Mouse (Mus musculus): ENCODE measurements around the gene Hoxc4. TPM values are rescaled to one million over a fixed set of nuclear protein-coding genes. Genes with fewer than 3 reads are reported as not detected.

Gene Hoxc4
- polyA plus RNA-seq, 1 experiment from 2014 or later: not detected

DNA sequence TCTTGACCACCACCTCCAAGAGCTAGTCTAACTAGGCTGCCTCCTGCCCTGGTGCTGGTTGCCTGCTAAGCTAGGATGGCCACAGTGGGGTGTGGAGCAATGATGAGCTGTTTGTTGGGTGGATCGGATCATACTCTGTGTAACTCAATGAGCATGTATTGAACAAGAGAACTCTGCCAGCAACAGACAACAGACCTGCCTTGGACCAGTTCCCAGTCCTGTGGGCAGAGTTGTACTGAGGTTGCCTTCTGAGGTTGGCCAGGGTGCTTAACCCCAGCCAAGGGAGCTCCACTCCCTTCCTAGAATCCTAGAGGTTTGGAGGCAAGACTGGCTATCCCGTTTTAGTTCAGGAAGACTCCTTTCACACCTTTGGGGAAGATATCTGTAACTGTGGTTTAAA lies 37.7 kb downstream of the Hoxc4 start:
- 0 out of 2 replicates have a peak, but pooled peaks cover 2% of the 10 kb centered on the region for H3K4me1 ChIP-seq (replicated peaks; ENCODE audit: control insufficient read depth, insufficient read depth, low read length)
- WGBS: 36% methylated on average over 2 of the region's 2 CpGs
- DNase-seq (ENCODE audit: low spot score) (no peak), ATAC-seq (replicated peaks; ENCODE audit: low FRiP score) (no peak)
- no peak overlapping the region for H3K27ac ChIP-seq (ENCODE audit: low read depth, low read length)
- H3K9me3 ChIP-seq (ENCODE audit: control insufficient read depth, low read length): no peaks in the 10 kb centered on the region
- no peak overlapping the region for H3K4me2 ChIP-seq (ENCODE audit: low read depth, low read length, severe bottlenecking)
- H3K36me3 ChIP-seq (ENCODE audit: control insufficient read depth, insufficient read depth, low read length): no peaks in the 10 kb centered on the region
- H3K4me3 ChIP-seq (ENCODE audit: low read depth, low read length): no peak overlapping the region
- H3K9ac ChIP-seq (ENCODE audit: low read length): no peak overlapping the region
- H3K27me3 ChIP-seq (ENCODE audit: control insufficient read depth, insufficient read depth, low read length): peaks cover 84% of the 10 kb centered on the region

DNA sequence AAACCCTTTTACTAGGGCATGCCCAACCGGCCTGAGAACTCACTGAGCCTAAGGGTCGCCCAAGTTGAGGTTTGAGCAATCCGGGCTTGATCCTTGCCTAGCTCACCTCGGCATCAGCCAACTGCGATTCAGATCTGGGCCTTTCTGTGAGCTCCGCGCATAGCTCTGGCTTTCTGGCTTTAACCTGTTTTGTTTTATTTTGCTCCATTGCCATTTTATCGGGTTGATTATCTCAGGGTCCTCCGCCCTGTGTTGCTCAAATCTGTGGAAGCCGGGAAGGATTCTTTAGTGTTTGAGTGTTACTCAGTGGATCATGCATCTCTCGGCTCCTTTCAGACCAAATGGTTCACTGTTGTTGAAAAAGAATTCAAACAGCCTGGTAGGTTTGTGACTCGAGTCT lies 40.0 kb downstream of the Hoxc4 start:
- H3K9ac ChIP-seq (ENCODE audit: low read length): no peak overlapping the region
- no peaks in the 10 kb centered on the region for H3K36me3 ChIP-seq (ENCODE audit: control insufficient read depth, insufficient read depth, low read length)
- H3K4me2 ChIP-seq (ENCODE audit: low read depth, low read length, severe bottlenecking): no peak overlapping the region
- ATAC-seq (replicated peaks; ENCODE audit: low FRiP score): no peak
- H3K9me3 ChIP-seq (ENCODE audit: control insufficient read depth, low read length): no peaks in the 10 kb centered on the region
- H3K27ac ChIP-seq (ENCODE audit: low read depth, low read length): no peak overlapping the region
- H3K4me3 ChIP-seq (ENCODE audit: low read depth, low read length): no peak overlapping the region
- 0 out of 2 replicates have a peak, but pooled peaks cover 2% of the 10 kb centered on the region for H3K4me1 ChIP-seq (replicated peaks; ENCODE audit: control insufficient read depth, insufficient read depth, low read length)
- 2% methylated on average over 12 of the region's 12 CpGs for WGBS
- peaks cover 90% of the 10 kb centered on the region for H3K27me3 ChIP-seq (ENCODE audit: control insufficient read depth, insufficient read depth, low read length)
- no peak for DNase-seq (ENCODE audit: low spot score)

DNA sequence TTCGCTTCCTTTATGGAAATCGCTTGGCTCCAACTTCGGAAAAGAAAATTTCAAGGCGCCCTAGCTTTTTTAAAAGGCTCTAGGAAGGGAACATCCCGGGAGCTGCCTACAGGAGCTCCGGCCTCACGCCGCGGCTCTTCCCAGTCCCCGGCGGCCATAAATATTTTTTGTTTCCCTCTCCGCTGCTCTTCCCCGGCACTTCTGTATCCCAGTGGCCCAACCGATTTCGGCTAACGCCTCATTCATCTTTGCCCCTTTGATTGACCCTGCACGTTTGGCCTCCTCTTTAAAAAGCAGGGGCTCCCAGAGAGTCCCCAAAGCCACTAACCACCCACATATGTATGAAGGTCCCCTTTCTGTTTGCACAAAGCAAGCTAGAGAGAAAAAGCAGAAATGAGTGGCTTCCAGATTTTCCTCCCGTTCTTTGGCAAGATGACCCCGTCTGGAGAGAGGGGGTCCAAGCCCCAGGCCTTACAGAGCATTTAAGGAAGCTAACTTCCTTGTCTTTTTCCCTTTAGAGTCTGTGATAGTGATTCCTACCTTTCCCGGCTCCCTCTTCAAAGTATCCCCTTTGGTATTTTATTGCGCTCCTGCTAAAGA lies 40.8 kb downstream of the Hoxc4 start:
- Histone ChIP-seq H3K27ac (ENCODE audit: low read depth, low read length) (no peak overlapping the region), H3K36me3 (ENCODE audit: control insufficient read depth, insufficient read depth, low read length) (no peaks in the 10 kb centered on the region), H3K9me3 (ENCODE audit: control insufficient read depth, low read length) (no peaks in the 10 kb centered on the region), H3K27me3 (ENCODE audit: control insufficient read depth, insufficient read depth, low read length) (peaks cover 92% of the 10 kb centered on the region), H3K4me1 (replicated peaks; ENCODE audit: control insufficient read depth, insufficient read depth, low read length) (0 out of 2 replicates have a peak, but pooled peaks cover 2% of the 10 kb centered on the region), H3K4me2 (ENCODE audit: low read depth, low read length, severe bottlenecking) (no peak overlapping the region), H3K4me3 (ENCODE audit: low read depth, low read length) (no peak overlapping the region), H3K9ac (ENCODE audit: low read length) (no peak overlapping the region)
- ATAC-seq (replicated peaks; ENCODE audit: low FRiP score) (no peak), DNase-seq (ENCODE audit: low spot score) (no peak)
- under 1% methylated on average over 21 of the region's 21 CpGs for WGBS

DNA sequence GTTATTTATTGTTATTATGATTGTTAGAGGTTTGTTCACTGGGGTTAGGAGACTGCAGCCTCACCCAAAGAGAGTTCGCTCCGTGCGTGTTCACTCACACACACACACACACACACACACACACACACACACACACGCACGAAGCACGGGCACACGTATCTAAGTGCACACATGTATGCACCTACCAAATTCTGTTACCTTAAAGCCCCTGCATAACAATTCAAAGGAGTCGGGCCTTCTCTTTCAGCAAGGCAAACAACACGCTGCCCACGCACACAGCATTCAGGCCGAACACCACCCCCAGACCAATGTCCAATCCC lies 41.2 kb downstream of the Hoxc4 start:
- Histone ChIP-seq H3K9ac (ENCODE audit: low read length) (no peak overlapping the region), H3K27ac (ENCODE audit: low read depth, low read length) (no peak overlapping the region), H3K27me3 (ENCODE audit: control insufficient read depth, insufficient read depth, low read length) (peaks cover 90% of the 10 kb centered on the region), H3K4me3 (ENCODE audit: low read depth, low read length) (no peak overlapping the region), H3K9me3 (ENCODE audit: control insufficient read depth, low read length) (no peaks in the 10 kb centered on the region), H3K4me1 (replicated peaks; ENCODE audit: control insufficient read depth, insufficient read depth, low read length) (0 out of 2 replicates have a peak, but pooled peaks cover 2% of the 10 kb centered on the region), H3K36me3 (ENCODE audit: control insufficient read depth, insufficient read depth, low read length) (no peaks in the 10 kb centered on the region), H3K4me2 (ENCODE audit: low read depth, low read length, severe bottlenecking) (no peak overlapping the region)
- ATAC-seq (replicated peaks; ENCODE audit: low FRiP score) (no peak), DNase-seq (ENCODE audit: low spot score) (no peak)
- WGBS: 2% methylated on average over 11 of the region's 11 CpGs

GRCm38 (mm10) chr15:103060341-103061130 lies 41.8 kb downstream of the Hoxc4 start:
- Histone ChIP-seq H3K36me3 (ENCODE audit: control insufficient read depth, insufficient read depth, low read length) (no peaks in the 10 kb centered on the region), H3K4me1 (replicated peaks; ENCODE audit: control insufficient read depth, insufficient read depth, low read length) (0 out of 2 replicates have a peak, but pooled peaks cover 2% of the 10 kb centered on the region), H3K9me3 (ENCODE audit: control insufficient read depth, low read length) (no peaks in the 10 kb centered on the region), H3K27ac (ENCODE audit: low read depth, low read length) (no peak overlapping the region), H3K4me3 (ENCODE audit: low read depth, low read length) (no peak overlapping the region), H3K4me2 (ENCODE audit: low read depth, low read length, severe bottlenecking) (no peak overlapping the region), H3K9ac (ENCODE audit: low read length) (no peak overlapping the region), H3K27me3 (ENCODE audit: control insufficient read depth, insufficient read depth, low read length) (peaks cover 90% of the 10 kb centered on the region)
- 1% methylated on average over 36 of the region's 36 CpGs for WGBS
- DNase-seq (ENCODE audit: low spot score) (peak; percentile 68), ATAC-seq (replicated peaks; ENCODE audit: low FRiP score) (no peak; the same call in 1 of the 2 replicates)

GRCm38 (mm10) chr15:103061131-103061825 lies 42.5 kb downstream of the Hoxc4 start:
- H3K4me1 ChIP-seq (replicated peaks; ENCODE audit: control insufficient read depth, insufficient read depth, low read length): 0 out of 2 replicates have a peak, but pooled peaks cover 2% of the 10 kb centered on the region
- H3K27me3 ChIP-seq (ENCODE audit: control insufficient read depth, insufficient read depth, low read length): peaks cover 91% of the 10 kb centered on the region
- ATAC-seq (replicated peaks; ENCODE audit: low FRiP score) (no peak), DNase-seq (ENCODE audit: low spot score) (peak; percentile 56)
- H3K4me3 ChIP-seq (ENCODE audit: low read depth, low read length): no peak overlapping the region
- WGBS: under 1% methylated on average over 30 of the region's 30 CpGs
- H3K9ac ChIP-seq (ENCODE audit: low read length): no peak overlapping the region
- H3K36me3 ChIP-seq (ENCODE audit: control insufficient read depth, insufficient read depth, low read length): no peaks in the 10 kb centered on the region
- no peak overlapping the region for H3K4me2 ChIP-seq (ENCODE audit: low read depth, low read length, severe bottlenecking)
- H3K27ac ChIP-seq (ENCODE audit: low read depth, low read length): no peak overlapping the region
- no peaks in the 10 kb centered on the region for H3K9me3 ChIP-seq (ENCODE audit: control insufficient read depth, low read length)

DNA sequence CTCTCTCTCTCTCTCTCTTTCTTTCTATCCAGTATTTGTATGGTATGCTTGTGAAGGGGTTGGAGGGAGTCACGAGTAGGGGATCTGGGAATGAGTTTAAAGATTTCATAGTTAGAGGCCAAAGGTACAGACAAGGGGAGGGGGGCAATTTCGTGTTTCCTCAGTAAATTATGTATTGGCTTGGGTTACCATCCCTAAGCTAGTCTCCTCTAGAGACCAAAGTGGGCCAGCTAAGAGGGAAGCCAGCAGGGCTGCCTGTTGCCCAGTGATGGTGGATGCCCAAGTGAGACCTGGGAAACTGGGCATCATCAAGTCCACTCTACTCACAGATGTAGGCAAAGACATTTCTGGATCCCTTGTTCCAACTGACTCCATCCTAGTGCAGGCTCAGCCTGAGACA lies 43.3 kb downstream of the Hoxc4 start:
- no peak for DNase-seq (ENCODE audit: low spot score)
- no peak overlapping the region for H3K4me2 ChIP-seq (ENCODE audit: low read depth, low read length, severe bottlenecking)
- H3K9me3 ChIP-seq (ENCODE audit: control insufficient read depth, low read length): no peaks in the 10 kb centered on the region
- peaks cover 86% of the 10 kb centered on the region for H3K27me3 ChIP-seq (ENCODE audit: control insufficient read depth, insufficient read depth, low read length)
- H3K27ac ChIP-seq (ENCODE audit: low read depth, low read length): no peak overlapping the region
- H3K9ac ChIP-seq (ENCODE audit: low read length): no peak overlapping the region
- no peak overlapping the region for H3K4me3 ChIP-seq (ENCODE audit: low read depth, low read length)
- H3K4me1 ChIP-seq (replicated peaks; ENCODE audit: control insufficient read depth, insufficient read depth, low read length): 0 out of 2 replicates have a peak, but pooled peaks cover 2% of the 10 kb centered on the region
- no peaks in the 10 kb centered on the region for H3K36me3 ChIP-seq (ENCODE audit: control insufficient read depth, insufficient read depth, low read length)
- no peak for ATAC-seq (replicated peaks; ENCODE audit: low FRiP score)
- WGBS: 0% methylated on average over 2 of the region's 2 CpGs

DNA sequence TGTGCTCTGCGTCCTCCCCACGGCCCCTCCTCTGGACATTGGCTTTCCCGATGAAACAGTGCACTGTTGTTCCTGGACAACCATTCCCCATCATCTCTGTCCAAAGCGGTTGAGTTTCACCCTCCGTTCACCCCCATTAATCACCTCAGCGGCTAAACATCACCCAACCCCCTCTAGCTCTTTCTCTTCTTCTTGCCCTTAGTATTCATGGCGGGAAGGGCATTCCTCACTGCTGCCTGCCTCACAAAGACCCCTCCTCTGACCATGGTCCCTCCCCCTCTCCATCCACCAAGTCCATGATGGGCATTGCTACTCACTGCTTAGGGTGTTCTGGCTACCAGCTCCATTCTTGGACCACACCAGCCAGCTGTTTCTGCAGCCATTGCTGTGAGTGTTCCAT lies 46.9 kb downstream of the Hoxc4 start:
- H3K27me3 ChIP-seq (ENCODE audit: control insufficient read depth, insufficient read depth, low read length): peaks cover 88% of the 10 kb centered on the region
- no peaks in the 10 kb centered on the region for H3K36me3 ChIP-seq (ENCODE audit: control insufficient read depth, insufficient read depth, low read length)
- DNase-seq (ENCODE audit: low spot score): no peak
- no peak for ATAC-seq (replicated peaks; ENCODE audit: low FRiP score)
- H3K4me3 ChIP-seq (ENCODE audit: low read depth, low read length): no peak overlapping the region
- H3K4me2 ChIP-seq (ENCODE audit: low read depth, low read length, severe bottlenecking): no peak overlapping the region
- H3K27ac ChIP-seq (ENCODE audit: low read depth, low read length): no peak overlapping the region
- H3K4me1 ChIP-seq (replicated peaks; ENCODE audit: control insufficient read depth, insufficient read depth, low read length): no peaks in the 10 kb centered on the region
- WGBS: 56% methylated on average over 7 of the region's 7 CpGs
- H3K9ac ChIP-seq (ENCODE audit: low read length): no peak overlapping the region
- no peaks in the 10 kb centered on the region for H3K9me3 ChIP-seq (ENCODE audit: control insufficient read depth, low read length)
